Mouse (Mus musculus) forebrain, embryonic 14.5 days (tissue): ENCODE measurements around the gene Nectin3. TPM values are rescaled to one million over a fixed set of nuclear protein-coding genes. Genes with fewer than 3 reads are reported as not detected.
"Not testable (repeated sequence)": the region's sequence is repeated elsewhere in the genome, so short reads cannot be mapped to it uniquely, and the experiment has no call there.

Source experiments
- ATAC-seq: fragments of 200-750 bp; cut with Nextera tagmentation; 2 replicates; pipeline ENCODE4 v1.8.0; 2017; ENCODE audit warnings: mild to moderate bottlenecking, moderate library complexity
- DNase-seq: peaks from one replicate; pipeline ENCODE4 v3.0.0-alpha.2; 2015; ENCODE audit warnings: low spot score
- H3K27ac ChIP-seq: fragments of 300-500 bp; sonication (generic); 2 replicates; pipeline ENCODE4 v1.5.1; 2014; ENCODE audit warnings: low read depth, mild to moderate bottlenecking, control low read depth, low read length, moderate library complexity
- H3K27me3 ChIP-seq: fragments of 300-500 bp; sonication (generic); replicated peaks from 2 replicates; pipeline ENCODE4 v1.6.1; 2014; ENCODE audit warnings: low read length, control low read depth, mixed read lengths; ENCODE audit not compliant: control insufficient read depth, insufficient read depth
- H3K36me3 ChIP-seq: fragments of 300-500 bp; sonication (generic); 2 replicates; pipeline ENCODE4 v1.6.1; 2014; ENCODE audit warnings: low read length, control low read depth; ENCODE audit not compliant: control insufficient read depth, insufficient read depth
- H3K4me1 ChIP-seq: fragments of 300-500 bp; sonication (generic); 2 replicates; pipeline ENCODE4 v1.6.1; 2014; ENCODE audit warnings: antibody characterized with exemption, low read length, control low read depth; ENCODE audit not compliant: control insufficient read depth, insufficient read depth
- H3K4me2 ChIP-seq: fragments of 300-500 bp; sonication (generic); 2 replicates; pipeline ENCODE4 v1.6.1; 2014; ENCODE audit warnings: mild to moderate bottlenecking, control low read depth, low read length
- H3K4me3 ChIP-seq: fragments of 300-500 bp; sonication (generic); 2 replicates; pipeline ENCODE4 v1.5.1; 2014; ENCODE audit warnings: low read depth, low read length, control low read depth
- H3K9ac ChIP-seq: fragments of 300-500 bp; sonication (generic); 2 replicates; pipeline ENCODE4 v1.6.1; 2014; ENCODE audit warnings: mild to moderate bottlenecking, low read length, control low read depth, moderate library complexity
- H3K9me3 ChIP-seq: fragments of 300-500 bp; sonication (generic); replicated peaks from 2 replicates; pipeline ENCODE4 v1.6.1; 2016; ENCODE audit warnings: low read length, control low read depth, mixed read lengths; ENCODE audit not compliant: control insufficient read depth
- WGBS: fragments of 180-500 bp; shearing (Covaris S2); extraction: QIAGEN DNeasy Blood & Tissue Kit; methylation state at CpG from one replicate; pipeline ENCODE4 v1.1.7; 2014; 5-methylcytosine and 5-hydroxymethylcytosine counted together
- polyA plus RNA-seq: library from polyadenylated mRNA; unstranded; fragments of >200 nt; fragmentation: Nextera tagmentation; extraction: Ambion mirVana; gene quantifications from 2 replicates; pipeline ENCODE4 v1.2.1, GENCODE M21; 2014

Gene Nectin3
- polyA plus RNA-seq, 1 experiment from 2014 or later = 10.2 TPM

- no peak overlapping the region for H3K27ac ChIP-seq
These were observed 108.8 kb downstream of the Nectin3 start for GRCm38 (mm10) chr16:46389415-46390033.

DNA sequence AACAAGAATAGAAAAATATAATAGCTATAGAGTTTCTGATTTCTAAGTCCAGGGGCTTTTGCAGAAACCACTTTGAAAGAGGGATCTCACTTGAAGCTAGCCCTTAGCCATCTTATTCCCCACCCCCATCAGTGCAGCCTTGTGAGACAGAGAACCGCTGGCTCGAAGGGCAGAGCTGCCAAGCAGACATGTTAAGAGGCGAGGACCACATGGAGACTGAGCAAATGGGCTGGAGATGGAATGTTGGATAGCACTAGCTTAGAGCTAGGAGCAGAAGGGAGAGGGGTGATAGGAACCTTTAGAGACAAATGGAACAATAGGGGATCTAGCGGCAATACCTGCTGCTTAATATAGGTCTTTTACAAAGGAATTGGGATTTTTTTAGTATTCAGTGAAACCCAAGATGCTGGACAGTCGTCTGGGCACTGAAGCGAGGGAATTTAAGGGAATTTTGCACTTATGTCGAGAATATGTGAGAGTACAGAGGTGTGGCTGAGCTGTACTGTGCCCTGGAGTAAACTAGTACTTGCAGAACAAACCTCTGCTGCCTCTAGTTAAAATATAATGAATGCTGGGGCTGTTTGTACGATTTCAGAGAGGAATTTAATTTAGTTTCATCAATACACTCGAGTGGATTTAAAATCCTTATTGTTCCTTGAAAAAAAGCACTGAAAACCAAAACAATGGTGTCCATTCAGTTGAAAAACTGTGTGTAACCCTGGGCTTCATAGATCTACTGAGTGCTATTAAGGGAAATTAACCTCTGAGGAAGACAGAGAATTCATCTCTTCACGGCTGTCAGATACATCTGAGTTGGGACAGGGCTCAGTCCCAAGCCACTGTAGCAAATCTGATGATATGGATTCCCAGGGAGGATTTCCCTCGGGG lies 109.6 kb downstream of the Nectin3 start:
- H3K4me2 ChIP-seq = no peak overlapping the region
- no peaks in the 10 kb centered on the region for H3K27me3 ChIP-seq
- H3K27ac ChIP-seq = no peak overlapping the region
- H3K36me3 ChIP-seq = peaks cover under 1% of the 10 kb centered on the region; the same call in 1 of the 2 replicates
- no peak for ATAC-seq
- H3K4me3 ChIP-seq = no peak overlapping the region
- no peaks in the 10 kb centered on the region for H3K9me3 ChIP-seq
- 33% methylated on average over 11 of the region's 11 CpGs for WGBS
- H3K9ac ChIP-seq = no peak overlapping the region
- 0 out of 2 replicates have a peak, but pooled peaks cover 3% of the 10 kb centered on the region for H3K4me1 ChIP-seq
- no peak for DNase-seq

More at GRCm38 (mm10) chr16:46389415-46390033, 108.8 kb downstream of the Nectin3 start:
- H3K4me1 ChIP-seq = 0 out of 2 replicates have a peak, but pooled peaks cover 3% of the 10 kb centered on the region
- no peaks in the 10 kb centered on the region for H3K9me3 ChIP-seq
- no peak for DNase-seq
- no peaks in the 10 kb centered on the region for H3K27me3 ChIP-seq
- no peak overlapping the region for H3K4me2 ChIP-seq
- no peak overlapping the region for H3K9ac ChIP-seq
- no peak overlapping the region for H3K4me3 ChIP-seq
- WGBS = 57% methylated on average over 6 of the region's 6 CpGs
- ATAC-seq = no peak
- H3K36me3 ChIP-seq = peaks cover 7% of the 10 kb centered on the region

GRCm38 (mm10) chr16:46384279-46384678 lies 114.0 kb downstream of the Nectin3 start:
- Histone ChIP-seq H3K9me3 (no peaks in the 10 kb centered on the region), H3K4me1 (0 out of 2 replicates have a peak, but pooled peaks cover 3% of the 10 kb centered on the region), H3K36me3 (no peaks in the 10 kb centered on the region), H3K4me2 (no peak overlapping the region), H3K27ac (no peak overlapping the region), H3K9ac (no peak overlapping the region), H3K4me3 (no peak overlapping the region), H3K27me3 (no peaks in the 10 kb centered on the region)
- no peak for DNase-seq
- no peak for ATAC-seq
- 89% methylated on average over 5 of the region's 5 CpGs for WGBS

- no peak for DNase-seq
- no peak overlapping the region for H3K9ac ChIP-seq
These were observed 115.0 kb downstream of the Nectin3 start for GRCm38 (mm10) chr16:46383344-46383743.

GRCm38 (mm10) chr16:46376575-46376974 lies 121.8 kb downstream of the Nectin3 start:
- Histone ChIP-seq H3K36me3 (no peaks in the 10 kb centered on the region), H3K9ac (no peak overlapping the region), H3K27me3 (no peaks in the 10 kb centered on the region), H3K4me3 (no peak overlapping the region), H3K4me2 (no peak overlapping the region), H3K4me1 (no peaks in the 10 kb centered on the region), H3K27ac (no peak overlapping the region), H3K9me3 (no peaks in the 10 kb centered on the region)
- DNase-seq (no peak), ATAC-seq (no peak)
- 76% methylated on average over 3 of the region's 3 CpGs for WGBS

More at GRCm38 (mm10) chr16:46383344-46383743, 115.0 kb downstream of the Nectin3 start:
- no peak overlapping the region for H3K4me3 ChIP-seq
- ATAC-seq = peak; percentile 61
- H3K36me3 ChIP-seq = no peaks in the 10 kb centered on the region
- H3K9me3 ChIP-seq = no peaks in the 10 kb centered on the region
- no peaks in the 10 kb centered on the region for H3K27me3 ChIP-seq
- H3K4me2 ChIP-seq = no peak overlapping the region
- H3K27ac ChIP-seq = no peak overlapping the region
- H3K4me1 ChIP-seq = no peaks in the 10 kb centered on the region
- WGBS = 82% methylated on average over 4 of the region's 4 CpGs

- no peak overlapping the region for H3K9ac ChIP-seq
- H3K4me3 ChIP-seq = no peak overlapping the region
- DNase-seq (no peak), ATAC-seq (no peak)
- no peaks in the 10 kb centered on the region for H3K9me3 ChIP-seq
- 67% methylated on average over 6 of the region's 6 CpGs for WGBS
- H3K27ac ChIP-seq = no peak overlapping the region
- H3K4me1 ChIP-seq = no peaks in the 10 kb centered on the region
- no peak overlapping the region for H3K4me2 ChIP-seq
- H3K36me3 ChIP-seq = no peaks in the 10 kb centered on the region
- H3K27me3 ChIP-seq = no peaks in the 10 kb centered on the region
These were observed 136.3 kb downstream of the Nectin3 start for GRCm38 (mm10) chr16:46362022-46362421.

DNA sequence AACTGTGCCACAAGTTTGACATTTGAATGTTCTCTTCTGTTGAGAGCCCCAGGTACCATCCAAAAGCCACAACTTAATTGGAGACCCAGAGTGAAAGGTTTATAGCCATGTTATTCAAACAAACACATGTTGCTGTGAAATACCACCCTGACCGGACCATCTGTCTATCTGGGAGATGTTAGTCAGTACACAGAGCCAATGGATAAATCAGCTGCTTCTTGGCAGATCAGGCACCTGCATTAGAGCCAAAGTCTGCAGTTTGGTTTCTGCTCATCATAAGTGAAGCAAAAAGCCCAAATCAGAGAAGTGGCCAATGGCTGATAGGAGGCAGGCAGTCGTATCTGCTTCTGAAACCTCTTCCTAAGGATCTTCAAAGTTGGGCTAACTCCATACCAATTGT lies 140.7 kb downstream of the Nectin3 start:
- not testable (repeated sequence) for H3K4me1 ChIP-seq, H3K27ac ChIP-seq, H3K4me2 ChIP-seq, H3K4me3 ChIP-seq, H3K9ac ChIP-seq, H3K9me3 ChIP-seq, H3K36me3 ChIP-seq, H3K27me3 ChIP-seq
- 0 out of 2 replicates have a peak, but pooled peaks have one; percentile 55 for ATAC-seq
- WGBS = 80% methylated on average over 2 of the region's 2 CpGs
- DNase-seq = peak; percentile 15

GRCm38 (mm10) chr16:46356663-46357062 lies 141.7 kb downstream of the Nectin3 start:
- H3K4me2 ChIP-seq = no peak overlapping the region
- no peaks in the 10 kb centered on the region for H3K4me1 ChIP-seq
- DNase-seq = no peak
- H3K27me3 ChIP-seq = no peaks in the 10 kb centered on the region
- no peaks in the 10 kb centered on the region for H3K36me3 ChIP-seq
- H3K27ac ChIP-seq = no peak overlapping the region
- H3K9ac ChIP-seq = no peak overlapping the region
- no peaks in the 10 kb centered on the region for H3K9me3 ChIP-seq
- H3K4me3 ChIP-seq = no peak overlapping the region
- 40% methylated on average over 3 of the region's 3 CpGs for WGBS
- no peak for ATAC-seq
